7 mouse cellular contexts compared by ENCODE assay signal in the genomic region with DNA sequence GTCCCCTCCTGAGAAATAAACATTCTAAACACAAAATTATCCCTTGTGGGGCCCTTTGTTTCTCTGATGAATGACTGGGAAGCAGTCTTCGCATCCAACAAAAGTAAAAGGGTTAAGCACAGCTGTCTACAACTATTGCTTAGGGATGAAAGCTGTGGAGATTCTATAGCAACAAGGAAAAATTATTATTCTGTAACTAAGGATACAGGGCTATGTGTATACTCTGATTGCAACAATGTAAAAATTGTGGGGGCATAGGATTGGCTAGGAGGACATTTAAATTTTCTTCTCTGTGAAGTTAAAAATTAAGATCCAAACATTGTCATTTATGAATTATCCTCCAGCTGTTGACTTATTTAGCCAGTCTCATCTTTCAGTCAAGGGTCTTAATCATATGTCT.
DNase-seq lines count a peak whose midpoint lies in the region; ATAC-seq lines count a peak whose summit lies in the region.

No protein-coding gene starts in this region.

- peak overlapping the region; percentile 46 for H3K4me2 ChIP-seq in lung, embryonic 15.5 days
- H3K4me2 ChIP-seq in liver, embryonic 12.5 days, result 0 out of 2 replicates have a peak overlapping the region, but pooled peaks have one; percentile 52
- H3K4me2 ChIP-seq in stomach, embryonic 16.5 days (ENCODE audit: low read depth, low read length), result peak overlapping the region; percentile 41

- 0 out of 2 replicates have a peak, but pooled peaks cover 2% of the 10 kb centered on the region for H3K4me1 ChIP-seq in lung, embryonic 15.5 days
- H3K4me1 ChIP-seq in hindbrain, embryonic 10.5 days (replicated peaks), result peaks cover 3% of the 10 kb centered on the region
- 0 out of 2 replicates have a peak, but pooled peaks cover 4% of the 10 kb centered on the region for H3K4me1 ChIP-seq in liver, embryonic 12.5 days
- no peaks in the 10 kb centered on the region for H3K4me1 ChIP-seq in stomach, embryonic 16.5 days (ENCODE audit: control insufficient read depth, insufficient read depth, low read length)

- H3K9me3 ChIP-seq in lung, embryonic 15.5 days, result no peaks in the 10 kb centered on the region
- H3K9me3 ChIP-seq in hindbrain, embryonic 10.5 days, result no peaks in the 10 kb centered on the region
- no peaks in the 10 kb centered on the region for H3K9me3 ChIP-seq in liver, embryonic 12.5 days (replicated peaks)
- H3K9me3 ChIP-seq in stomach, embryonic 16.5 days (replicated peaks; ENCODE audit: control insufficient read depth, low read length), result no peaks in the 10 kb centered on the region

- peak overlapping the region; percentile 79; the same call in 1 of the 2 replicates for H3K27ac ChIP-seq in lung, embryonic 15.5 days
- no peak overlapping the region for H3K27ac ChIP-seq in hindbrain, embryonic 10.5 days
- H3K27ac ChIP-seq in liver, embryonic 12.5 days, result no peak overlapping the region
- peak overlapping the region; percentile 64 for H3K27ac ChIP-seq in stomach, embryonic 16.5 days (ENCODE audit: low read length)

- ATAC-seq in lung, embryonic 15.5 days (ENCODE audit: borderline replicate concordance, extremely low read depth, low FRiP score, low TSS enrichment), result peak; percentile 29; the same call in 1 of the 2 replicates
- no peak for ATAC-seq in liver, embryonic 12.5 days
- peak; percentile 51; the same call in 1 of the 2 replicates for ATAC-seq in stomach, embryonic 16.5 days (ENCODE audit: insufficient read depth, low FRiP score)
- no peak for ATAC-seq in erythroblast, adult 5-6 weeks (replicated peaks; ENCODE audit: low FRiP score, poor library complexity, severe bottlenecking)

- DNase-seq in lung, postnatal 25 days (ENCODE audit: low spot score), result no peak
- DNase-seq in hindbrain, embryonic 10.5 days (ENCODE audit: low spot score), result no peak
- no peak for DNase-seq in layer of hippocampus, adult 9-11 months

- 44% methylated on average over 1 of the region's 1 CpGs for WGBS in lung, embryonic 15.5 days
- WGBS in hindbrain, embryonic 10.5 days, result 38% methylated on average over 1 of the region's 1 CpGs
- 76% methylated on average over 1 of the region's 1 CpGs for WGBS in liver, embryonic 12.5 days (ENCODE audit: insufficient replicate concordance)
- WGBS in stomach, embryonic 16.5 days, result 60% methylated on average over 1 of the region's 1 CpGs

- no peak overlapping the region for H3K9ac ChIP-seq in lung, embryonic 15.5 days
- H3K9ac ChIP-seq in liver, embryonic 12.5 days, result no peak overlapping the region
- no peak overlapping the region for H3K9ac ChIP-seq in stomach, embryonic 16.5 days (ENCODE audit: low read length)

- 0 out of 2 replicates have a peak overlapping the region, but pooled peaks have one; percentile 16 for H3K4me3 ChIP-seq in lung, embryonic 15.5 days
- H3K4me3 ChIP-seq in hindbrain, embryonic 10.5 days, result peak overlapping the region; percentile 34; the same call in 1 of the 2 replicates
- H3K4me3 ChIP-seq in liver, embryonic 12.5 days, result no peak overlapping the region; the same call in 1 of the 2 replicates
- H3K4me3 ChIP-seq in stomach, embryonic 16.5 days (replicated peaks; ENCODE audit: low read length), result peak overlapping the region; percentile 29

- no peaks in the 10 kb centered on the region for H3K36me3 ChIP-seq in lung, embryonic 15.5 days
- no peaks in the 10 kb centered on the region for H3K36me3 ChIP-seq in hindbrain, embryonic 10.5 days
- no peaks in the 10 kb centered on the region for H3K36me3 ChIP-seq in liver, embryonic 12.5 days
- H3K36me3 ChIP-seq in stomach, embryonic 16.5 days (ENCODE audit: control insufficient read depth, insufficient read depth, low read length), result no peaks in the 10 kb centered on the region

- no peaks in the 10 kb centered on the region for H3K27me3 ChIP-seq in lung, embryonic 15.5 days
- H3K27me3 ChIP-seq in hindbrain, embryonic 10.5 days (ENCODE audit: insufficient read depth, poor library complexity, severe bottlenecking), result peaks cover 5% of the 10 kb centered on the region; the same call in 1 of the 2 replicates
- 0 out of 2 replicates have a peak, but pooled peaks cover 8% of the 10 kb centered on the region for H3K27me3 ChIP-seq in liver, embryonic 12.5 days (replicated peaks)
- no peaks in the 10 kb centered on the region for H3K27me3 ChIP-seq in stomach, embryonic 16.5 days (ENCODE audit: control insufficient read depth, insufficient read depth, low read length)

Comparison
In these comparisons a context has a peak if more than half of its experiments do, and no peak if none do; other contexts are left out.
1. ATAC-seq: peak in lung, embryonic 15.5 days (single experiment) and stomach, embryonic 16.5 days (single experiment); none in liver, embryonic 12.5 days (single experiment) and erythroblast, adult 5-6 weeks (single experiment).
2. H3K27ac ChIP-seq: peak in lung, embryonic 15.5 days (single experiment) and stomach, embryonic 16.5 days (single experiment); none in hindbrain, embryonic 10.5 days (single experiment) and liver, embryonic 12.5 days (single experiment).
3. Peak in every context shown above with its lines, with median percentiles within 50 percentile points of each other: H3K4me2 ChIP-seq.